Mouse (Mus musculus) MEL (cell line): ENCODE measurements around the gene Plxna4.

ENCODE experiments used
- CTCF ChIP-seq, 3 experiments: IDR thresholded peaks in 2 of 3; conservative IDR thresholded peaks in 1 of 3; 2 replicates each; pipeline ENCODE4 v1.5.1; 2011 to 2012; ENCODE audit warnings: low read length in 3 of 3, low read depth in 2 of 3, mild to moderate bottlenecking in 2 of 3, improper control_type of control experiment in 1 of 3, inconsistent platforms in 1 of 3, mixed read lengths in 1 of 3, moderate library complexity in 1 of 3; ENCODE audit not compliant: control insufficient read depth in 1 of 3, insufficient read depth in 1 of 3, poor library complexity in 1 of 3, severe bottlenecking in 1 of 3
- ELF1 ChIP-seq: IDR thresholded peaks from 2 replicates; pipeline ENCODE4 v1.6.1; 2014; ENCODE audit warnings: low read depth, mild to moderate bottlenecking, inconsistent platforms, low read length, improper control_type of control experiment, moderate library complexity
- POLR2A ChIP-seq, 2 experiments: IDR thresholded peaks; 2 replicates each; pipeline ENCODE4 v1.6.1; 2011 to 2012; ENCODE audit warnings: low read length in 2 of 2, mild to moderate bottlenecking in 2 of 2, control low read depth in 1 of 2, improper control_type of control experiment in 1 of 2, low read depth in 1 of 2, moderate library complexity in 1 of 2; ENCODE audit not compliant: control insufficient read depth in 1 of 2, insufficient read depth in 1 of 2, poor library complexity in 1 of 2

- TF ChIP-seq CTCF (IDR thresholded peaks at IDR 0.05 in 2 of 3, conservative IDR thresholded peaks at IDR 0.05 in 1 of 3; ENCODE audit: control insufficient read depth in 1 of 3, insufficient read depth in 1 of 3, low read depth in 2 of 3, low read length in 3 of 3, poor library complexity in 1 of 3, severe bottlenecking in 1 of 3), result no peak
- no peak for TF ChIP-seq POLR2A (IDR thresholded peaks at IDR 0.05; ENCODE audit: control insufficient read depth in 1 of 2, insufficient read depth in 1 of 2, low read depth in 1 of 2, low read length in 2 of 2, poor library complexity in 1 of 2)
- no peak for TF ChIP-seq ELF1
Observed at GRCm38 (mm10) chr6:32226636-32227035, 361.4 kb downstream of the Plxna4 start.
